ENCODE assay signal across 18 mouse cellular contexts in the genomic region with DNA sequence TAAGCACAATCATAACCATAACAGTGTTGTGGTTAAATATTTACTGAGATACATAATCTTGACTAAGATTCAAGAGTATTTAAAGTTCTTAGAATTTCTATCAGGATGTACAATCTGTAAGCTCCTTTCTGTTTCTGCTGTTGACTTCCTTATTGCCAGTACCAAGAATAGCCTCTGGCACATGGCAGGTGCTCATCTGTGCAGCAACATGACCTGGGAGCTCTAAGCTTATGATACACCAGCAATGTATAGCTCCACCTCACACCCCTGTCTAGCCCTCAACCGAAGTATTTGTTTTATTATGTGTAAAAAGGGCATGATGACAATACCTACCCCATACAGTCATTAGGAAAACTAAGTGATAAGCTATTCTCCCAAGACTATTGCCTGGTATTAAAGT. TPM values are rescaled to one million over a fixed set of nuclear protein-coding genes. Genes with fewer than 3 reads are reported as not detected.
"Had no signal": no experiment of that assay in that cellular context is flagged by ENCODE, and none has a peak within 500 bp of the region (broad histone marks: within the 10 kb centered on the region; RNA-seq: fewer than 3 reads in every experiment).

No protein-coding gene starts in this region.

- H3K27ac ChIP-seq: lung, embryonic 15.5 days; midbrain, embryonic 10.5 days; midbrain, embryonic 12.5 days; neural tube, embryonic 12.5 days had no signal

- H3K9me3 ChIP-seq: lung, embryonic 15.5 days; midbrain, embryonic 10.5 days; midbrain, embryonic 12.5 days; neural tube, embryonic 12.5 days had no signal

- H3K27me3 ChIP-seq: lung, embryonic 15.5 days; midbrain, embryonic 12.5 days; neural tube, embryonic 12.5 days had no signal

- H3K36me3 ChIP-seq: lung, embryonic 15.5 days; midbrain, embryonic 10.5 days; midbrain, embryonic 12.5 days; neural tube, embryonic 12.5 days had no signal

- H3K4me3 ChIP-seq: lung, embryonic 15.5 days; midbrain, embryonic 10.5 days; midbrain, embryonic 12.5 days; myocyte; neural tube, embryonic 12.5 days had no signal

- H3K4me2 ChIP-seq: lung, embryonic 15.5 days; midbrain, embryonic 12.5 days; neural tube, embryonic 12.5 days had no signal

- DNase-seq: liver, postnatal 0 days; lung, adult 2 months; midbrain, embryonic 14.5 days; right cerebral cortex, postnatal 14 days; spleen, adult 18-20 months; thymus, adult 2 months; thymus, postnatal 25 days; thymus, postnatal 4 days had no signal

- H3K9ac ChIP-seq: liver, postnatal 0 days; lung, embryonic 15.5 days; midbrain, embryonic 12.5 days; neural tube, embryonic 12.5 days had no signal

- ATAC-seq: liver, postnatal 0 days; midbrain, embryonic 16.5 days had no signal

RNA-seq across cellular contexts. Expression of a gene that starts 42.8 kb away (rescaled TPM):
- total RNA-seq: megakaryocyte, adult 5-6 weeks; megakaryocyte-erythroid progenitor cell, adult 5-6 weeks; neutrophil, adult 5-6 weeks had no signal
- polyA plus RNA-seq: liver, postnatal 0 days; small intestine, adult 2 months had no signal
